Mouse (Mus musculus): ENCODE measurements around the gene Olfr1339. TPM values are rescaled to one million over a fixed set of nuclear protein-coding genes. Genes with fewer than 3 reads are reported as not detected.

The Olfr1339 gene
- total and polyA plus RNA-seq, 3 experiments: not detected

GRCm38 (mm10) chr4:118692412-118692973 lies 39.5 kb upstream of the Olfr1339 start, which contains the start of gene Olfr1342:
Gene Olfr1342 (minus strand): TSS chr4:118692756.
- Histone ChIP-seq H3K9ac (ENCODE audit: control insufficient read depth, low read depth, low read length, poor library complexity, severe bottlenecking) (no peak within 1 kb of the TSS), H3K79me2 (ENCODE audit: control insufficient read depth, insufficient read depth, low read length, poor library complexity) (no peaks in the 10 kb centered on the region), H3K36me3 (ENCODE audit: control insufficient read depth in 1 of 2, insufficient read depth in 2 of 2, low read length in 2 of 2) (no peaks in the 10 kb centered on the region), H3K27ac (ENCODE audit: control insufficient read depth, low read depth, low read length) (no peak within 1 kb of the TSS), H3K4me1 (ENCODE audit: control insufficient read depth in 1 of 2, insufficient read depth in 2 of 2, low read length in 2 of 2) (no peaks in the 10 kb centered on the region), H3K27me3 (ENCODE audit: control insufficient read depth in 1 of 2, insufficient read depth in 2 of 2, low read length in 2 of 2) (peaks cover 0 to 11% of the 10 kb centered on the region in 2 experiments), H3K9me3 (replicated peaks; ENCODE audit: insufficient read depth, low read length) (no peaks in the 10 kb centered on the region), H3K4me3 (ENCODE audit: control insufficient read depth in 1 of 2, insufficient read depth in 1 of 2, low read depth in 2 of 2, low read length in 2 of 2) (no peak within 1 kb of the TSS)
- TF ChIP-seq MXI1 (IDR thresholded peaks at IDR 0.05; ENCODE audit: low read depth, low read length): no peak
- TF ChIP-seq MEF2A (IDR thresholded peaks at IDR 0.05; ENCODE audit: extremely low read depth, insufficient replicate concordance, low read depth, low read length, poor library complexity, severe bottlenecking): no peak
- TF ChIP-seq CHD2 (IDR thresholded peaks at IDR 0.05; ENCODE audit: low read length): no peak
- TF ChIP-seq ZMIZ1 (IDR thresholded peaks at IDR 0.05; ENCODE audit: low read depth, low read length): no peak
- no peak for TF ChIP-seq GABPA (IDR thresholded peaks at IDR 0.05; ENCODE audit: low read depth, low read length)
- no peak for TF ChIP-seq NRF1 (IDR thresholded peaks at IDR 0.05; ENCODE audit: insufficient read depth, low read depth, low read length, poor library complexity, severe bottlenecking)
- no peak for TF ChIP-seq KAT2A (conservative IDR thresholded peaks at IDR 0.05; ENCODE audit: low read depth, low read length)
- TF ChIP-seq ETS1 (IDR thresholded peaks at IDR 0.05; ENCODE audit: low read depth, low read length): no peak
- DNase-seq (ENCODE audit: low read depth, low spot score): no peak

DNA sequence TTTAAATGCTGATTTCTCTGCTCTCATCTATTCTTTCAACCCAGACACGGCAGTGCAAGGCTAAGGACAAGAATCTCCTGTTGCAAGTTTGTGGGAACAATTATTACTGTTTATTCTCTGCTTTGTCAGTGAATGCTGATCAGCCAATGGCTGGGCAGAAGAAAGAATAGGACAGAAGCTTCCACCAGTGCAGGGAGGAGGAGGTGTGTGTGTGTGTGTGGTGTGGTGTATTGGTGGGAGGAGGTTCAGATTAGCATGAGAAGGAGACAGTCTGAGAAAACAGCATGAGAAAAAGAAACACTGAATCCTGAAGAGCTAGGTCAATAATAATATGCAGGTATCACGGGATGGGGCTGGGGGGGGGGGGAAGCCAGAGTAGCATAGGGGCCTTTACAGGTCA lies 38.2 kb upstream of the Olfr1339 start:
- H3K27me3 ChIP-seq (ENCODE audit: control insufficient read depth in 1 of 2, insufficient read depth in 2 of 2, low read length in 2 of 2): peaks cover 2 to 11% of the 10 kb centered on the region in 2 experiments
- H3K9me3 ChIP-seq (replicated peaks; ENCODE audit: insufficient read depth, low read length): no peaks in the 10 kb centered on the region
- no peaks in the 10 kb centered on the region for H3K4me1 ChIP-seq (ENCODE audit: control insufficient read depth in 1 of 2, insufficient read depth in 2 of 2, low read length in 2 of 2)
- H3K36me3 ChIP-seq (ENCODE audit: control insufficient read depth in 1 of 2, insufficient read depth in 2 of 2, low read length in 2 of 2): no peaks in the 10 kb centered on the region
- TF ChIP-seq HCFC1 (IDR thresholded peaks at IDR 0.05; ENCODE audit: low read depth, low read length) (no peak), NRF1 (IDR thresholded peaks at IDR 0.05; ENCODE audit: insufficient read depth, low read depth, low read length, poor library complexity, severe bottlenecking) (no peak), TBP (IDR thresholded peaks at IDR 0.05; ENCODE audit: low read depth, low read length) (no peak), RCOR1 (IDR thresholded peaks at IDR 0.05; ENCODE audit: low read depth, low read length) (no peak), ZMIZ1 (IDR thresholded peaks at IDR 0.05; ENCODE audit: low read depth, low read length) (no peak), POLR2AphosphoS5 (IDR thresholded peaks at IDR 0.05; ENCODE audit: borderline replicate concordance, low read depth, low read length) (no peak), GABPA (IDR thresholded peaks at IDR 0.05; ENCODE audit: low read depth, low read length) (no peak), BHLHE40 (IDR thresholded peaks at IDR 0.05; ENCODE audit: borderline replicate concordance, low read depth, low read length) (no peak)
- no peak overlapping the region for H3K27ac ChIP-seq (ENCODE audit: control insufficient read depth, low read depth, low read length)
- no peak overlapping the region for H3K4me3 ChIP-seq (ENCODE audit: control insufficient read depth in 1 of 2, insufficient read depth in 1 of 2, low read depth in 2 of 2, low read length in 2 of 2)
- H3K9ac ChIP-seq (ENCODE audit: control insufficient read depth, low read depth, low read length, poor library complexity, severe bottlenecking): no peak overlapping the region
- DNase-seq (ENCODE audit: low read depth, low spot score): no peak
- H3K79me2 ChIP-seq (ENCODE audit: control insufficient read depth, insufficient read depth, low read length, poor library complexity): no peaks in the 10 kb centered on the region
